Mouse (Mus musculus) thymus, adult 2 months (tissue): ENCODE measurements around the gene Oas1d.
"Not testable (repeated sequence)": the region's sequence is repeated elsewhere in the genome, so short reads cannot be mapped to it uniquely, and the experiment has no call there.

ENCODE experiments used
- CTCF ChIP-seq: fragments of 200-500 bp; IDR thresholded peaks from 2 replicates; pipeline ENCODE4 v1.5.1; 2012; ENCODE audit warnings: mild to moderate bottlenecking, control low read depth, low read length, moderate library complexity, borderline replicate concordance; ENCODE audit not compliant: control insufficient read depth, poor library complexity, insufficient read depth; ENCODE audit errors: extremely low read depth
- POLR2A ChIP-seq: fragments of 200-500 bp; IDR thresholded peaks from 2 replicates; pipeline ENCODE4 v1.6.1; 2012; ENCODE audit warnings: mild to moderate bottlenecking, low read length, control low read depth, moderate library complexity; ENCODE audit not compliant: control insufficient read depth, poor library complexity, insufficient read depth; ENCODE audit errors: extremely low read depth

DNA sequence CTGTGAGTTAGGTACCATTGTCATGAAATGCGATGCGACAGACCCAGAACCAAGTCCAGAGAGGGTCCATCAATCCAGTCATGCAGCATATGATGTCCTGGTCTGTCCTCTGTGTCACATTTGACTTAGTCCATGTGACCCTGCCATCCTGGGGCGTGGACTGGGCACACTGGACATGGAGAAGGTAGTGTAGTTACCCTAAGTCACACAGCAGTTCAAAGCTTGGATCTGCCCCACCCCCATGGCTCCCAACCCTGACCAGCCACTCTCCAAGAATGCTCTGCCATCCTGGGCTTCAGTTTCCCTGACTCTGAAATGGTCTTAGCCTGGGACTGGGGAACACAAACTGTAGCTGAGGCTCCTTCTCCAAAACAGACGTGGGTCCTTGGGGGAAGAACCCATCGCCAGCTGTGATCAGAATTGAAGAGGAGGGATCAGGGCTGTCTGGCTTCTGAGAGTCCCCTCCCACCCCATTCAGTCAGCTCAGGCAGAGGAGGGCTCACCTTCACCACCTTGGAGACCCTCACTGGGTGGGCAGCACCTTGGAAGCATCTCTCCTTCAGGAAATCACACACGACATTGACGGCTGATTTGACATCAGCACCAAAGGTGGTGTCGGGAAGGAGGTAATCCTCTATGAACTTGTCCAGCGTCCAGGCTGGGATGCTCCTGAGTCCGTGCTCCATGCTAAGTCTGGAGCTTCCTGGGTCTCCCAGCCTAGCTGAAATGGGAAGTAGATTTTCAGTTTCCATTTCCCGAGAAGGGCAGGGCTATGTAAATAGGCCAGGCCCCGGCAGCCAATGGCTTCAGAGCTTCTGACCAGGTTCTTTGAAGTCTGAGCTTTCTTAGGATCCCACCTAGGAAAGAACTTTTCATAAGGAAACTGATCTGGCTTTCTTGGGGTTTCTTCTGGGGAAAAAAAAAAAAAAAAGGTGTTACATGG, 7.3 kb upstream of the Oas1d start, which contains the start of gene Oas1a:
- TF ChIP-seq CTCF, POLR2A: not testable (repeated sequence)
